Mouse (Mus musculus) intestine, embryonic 14.5 days (tissue): ENCODE results near the gene Usb1. TPM values are rescaled to one million over a fixed set of nuclear protein-coding genes. Genes with fewer than 3 reads are reported as not detected.
A peak's percentile ranks its signal among the peaks of the same experiment; 100 is the strongest.
"Not testable (repeated sequence)": the region's sequence is repeated elsewhere in the genome, so short reads cannot be mapped to it uniquely, and the experiment has no call there.

Experiments used
- ATAC-seq: fragments of 200-750 bp; cut with Nextera tagmentation; replicated peaks from 2 replicates; pipeline ENCODE4 v1.8.0; 2017; ENCODE audit warnings: low read depth, moderate number of reproducible peaks, moderate TSS enrichment, moderate library complexity; ENCODE audit not compliant: low FRiP score, low TSS enrichment
- DNase-seq: peaks from one replicate; pipeline ENCODE4 v3.0.0-alpha.2; 2018; ENCODE audit warnings: low spot score
- H3K27ac ChIP-seq: fragments of 300-500 bp; sonication (generic); 2 replicates; pipeline ENCODE4 v1.5.1; 2014; ENCODE audit warnings: low read depth, mild to moderate bottlenecking, control low read depth
- H3K27me3 ChIP-seq: fragments of 300-500 bp; sonication (generic); replicated peaks from 2 replicates; pipeline ENCODE4 v1.6.1; 2014; ENCODE audit warnings: low read length, control low read depth; ENCODE audit not compliant: control insufficient read depth, insufficient read depth
- H3K36me3 ChIP-seq: fragments of 300-500 bp; sonication (generic); 2 replicates; pipeline ENCODE4 v1.6.1; 2014; ENCODE audit warnings: low read length, control low read depth; ENCODE audit not compliant: control insufficient read depth, insufficient read depth
- H3K4me1 ChIP-seq: fragments of 300-500 bp; sonication (generic); replicated peaks from 2 replicates; pipeline ENCODE4 v1.6.1; 2014; ENCODE audit warnings: low read length, control low read depth, mixed read lengths; ENCODE audit not compliant: control insufficient read depth, insufficient read depth
- H3K4me2 ChIP-seq: fragments of 300-500 bp; sonication (generic); 2 replicates; pipeline ENCODE4 v1.6.1; 2014; ENCODE audit warnings: low read length
- H3K4me3 ChIP-seq: fragments of 300-500 bp; sonication (generic); 2 replicates; pipeline ENCODE4 v1.5.1; 2014; ENCODE audit warnings: low read depth, low read length, control low read depth, mixed read lengths
- H3K9ac ChIP-seq: fragments of 300-500 bp; sonication (generic); 2 replicates; pipeline ENCODE4 v1.6.1; 2014; ENCODE audit warnings: mild to moderate bottlenecking, low read length
- H3K9me3 ChIP-seq: fragments of 300-500 bp; sonication (generic); 2 replicates; pipeline ENCODE4 v1.6.1; 2016; ENCODE audit warnings: low read length, control low read depth; ENCODE audit not compliant: control insufficient read depth
- WGBS: fragments of 180-500 bp; shearing (Covaris S2); extraction: QIAGEN DNeasy Blood & Tissue Kit; methylation state at CpG from one replicate; pipeline ENCODE4 v1.1.7; 2014; 5-methylcytosine and 5-hydroxymethylcytosine counted together
- polyA plus RNA-seq: library from polyadenylated mRNA; unstranded; fragments of >200 nt; fragmentation: Nextera tagmentation; extraction: Ambion mirVana; gene quantifications from 2 replicates; pipeline ENCODE4 v1.2.1, GENCODE M21; 2014

Usb1 gene
- polyA plus RNA-seq, 1 experiment from 2014 or later: 39.0 TPM

DNA sequence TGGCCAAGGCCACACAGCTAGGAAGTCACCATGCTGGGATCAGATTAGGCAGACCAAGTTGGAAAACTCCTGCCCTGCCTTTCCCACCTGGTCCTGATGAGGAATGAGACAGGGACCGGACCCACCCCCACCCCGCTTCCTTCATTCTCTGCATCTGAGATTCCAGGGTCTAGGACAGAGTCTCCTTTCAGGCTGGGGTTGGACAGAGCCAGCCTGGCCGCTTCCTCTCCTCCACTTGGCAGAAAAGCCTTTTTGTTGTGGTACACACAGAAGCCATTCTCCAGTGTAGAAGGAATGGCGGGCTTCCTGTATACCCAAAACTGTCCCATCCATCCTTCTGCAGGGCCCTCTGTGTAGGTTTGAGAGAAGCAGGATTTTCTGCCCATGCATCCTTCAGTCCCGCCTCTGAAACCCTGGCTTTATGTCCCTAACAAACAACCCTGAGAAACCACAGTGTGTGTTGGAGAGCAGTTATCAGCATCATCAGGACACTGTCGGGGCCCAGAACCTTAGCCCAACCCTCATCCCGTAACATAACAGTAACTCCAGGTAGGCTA is 43.4 kb downstream of the Usb1 start:
- ATAC-seq (no peak), DNase-seq (no peak)
- no peak overlapping the region for H3K4me3 ChIP-seq
- H3K9ac ChIP-seq: no peak overlapping the region
- H3K4me2 ChIP-seq: no peak overlapping the region
- no peaks in the 10 kb centered on the region for H3K27me3 ChIP-seq
- no peaks in the 10 kb centered on the region for H3K9me3 ChIP-seq
- peaks cover 9% of the 10 kb centered on the region for H3K4me1 ChIP-seq
- H3K36me3 ChIP-seq: peaks cover 12% of the 10 kb centered on the region; the same call in 1 of the 2 replicates
- WGBS: 80% methylated on average over 7 of the region's 7 CpGs
- H3K27ac ChIP-seq: no peak overlapping the region

DNA sequence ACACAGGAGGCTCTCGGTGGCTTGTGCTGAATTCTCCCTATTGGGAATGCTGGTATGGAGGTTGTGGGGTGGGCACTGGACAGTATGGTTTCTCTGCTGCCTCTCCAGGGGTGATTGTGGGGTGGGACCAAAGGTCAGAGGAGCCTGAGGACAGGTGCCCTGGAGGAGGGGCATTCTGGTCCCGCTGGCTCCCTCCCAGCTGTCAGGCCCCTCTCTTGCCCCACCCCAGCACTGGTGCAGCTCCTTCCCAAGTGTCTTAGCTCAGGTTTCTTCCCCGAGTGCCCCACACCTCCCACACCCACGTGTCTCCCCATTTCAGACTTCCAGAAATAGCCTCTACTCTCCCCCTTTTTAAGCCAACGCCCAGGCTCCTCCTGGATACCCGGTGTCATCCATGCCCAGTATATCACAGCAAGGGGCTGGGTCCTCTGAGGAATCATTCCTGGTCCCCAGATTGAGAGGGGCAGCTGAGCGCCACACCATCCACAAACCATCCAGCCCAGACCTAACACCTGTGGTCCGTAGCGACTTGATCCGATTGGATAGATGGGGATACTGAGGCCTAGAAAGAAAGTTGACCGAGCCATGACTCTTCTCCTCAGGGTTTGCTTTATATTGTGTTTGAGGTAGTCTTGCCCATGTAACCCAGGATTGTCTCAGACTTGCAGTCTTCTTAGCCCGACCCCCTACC is 44.4 kb downstream of the Usb1 start:
- no peak overlapping the region for H3K27ac ChIP-seq
- H3K9ac ChIP-seq: no peak overlapping the region
- H3K36me3 ChIP-seq: peaks cover 6% of the 10 kb centered on the region; the same call in 1 of the 2 replicates
- no peaks in the 10 kb centered on the region for H3K9me3 ChIP-seq
- WGBS: 76% methylated on average over 12 of the region's 12 CpGs
- ATAC-seq (no peak), DNase-seq (no peak)
- peaks cover 9% of the 10 kb centered on the region for H3K4me1 ChIP-seq
- no peak overlapping the region for H3K4me2 ChIP-seq
- H3K4me3 ChIP-seq: no peak overlapping the region
- no peaks in the 10 kb centered on the region for H3K27me3 ChIP-seq

DNA sequence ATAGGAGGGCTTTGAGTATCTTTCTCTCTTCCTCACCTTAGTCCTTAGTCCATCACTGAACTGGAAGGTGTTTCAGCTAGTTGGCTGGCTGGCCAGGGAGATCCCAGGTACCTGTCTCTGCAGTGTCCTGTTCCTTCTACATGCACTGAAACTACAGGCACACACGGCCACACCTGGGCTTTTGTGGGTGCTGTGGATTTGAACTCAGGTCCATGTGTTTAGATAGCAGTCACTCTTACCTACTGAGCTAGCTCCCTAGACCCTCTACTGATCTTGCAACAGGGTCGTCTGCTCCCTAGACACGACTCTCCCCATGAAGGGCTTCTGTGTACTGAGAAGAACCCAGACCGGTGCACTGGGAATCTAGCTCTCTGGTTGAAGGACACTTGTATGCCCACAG is 45.0 kb downstream of the Usb1 start:
- no peak overlapping the region for H3K9ac ChIP-seq
- peaks cover 9% of the 10 kb centered on the region for H3K4me1 ChIP-seq
- no peak overlapping the region for H3K4me2 ChIP-seq
- DNase-seq (no peak), ATAC-seq (0 out of 2 replicates have a peak, but pooled peaks have one; percentile 9)
- WGBS: 65% methylated on average over 4 of the region's 4 CpGs
- no peaks in the 10 kb centered on the region for H3K9me3 ChIP-seq
- H3K4me3 ChIP-seq: no peak overlapping the region
- peak overlapping the region; percentile 72 for H3K27ac ChIP-seq
- H3K27me3 ChIP-seq: no peaks in the 10 kb centered on the region
- H3K36me3 ChIP-seq: peaks cover 3% of the 10 kb centered on the region; the same call in 1 of the 2 replicates

DNA sequence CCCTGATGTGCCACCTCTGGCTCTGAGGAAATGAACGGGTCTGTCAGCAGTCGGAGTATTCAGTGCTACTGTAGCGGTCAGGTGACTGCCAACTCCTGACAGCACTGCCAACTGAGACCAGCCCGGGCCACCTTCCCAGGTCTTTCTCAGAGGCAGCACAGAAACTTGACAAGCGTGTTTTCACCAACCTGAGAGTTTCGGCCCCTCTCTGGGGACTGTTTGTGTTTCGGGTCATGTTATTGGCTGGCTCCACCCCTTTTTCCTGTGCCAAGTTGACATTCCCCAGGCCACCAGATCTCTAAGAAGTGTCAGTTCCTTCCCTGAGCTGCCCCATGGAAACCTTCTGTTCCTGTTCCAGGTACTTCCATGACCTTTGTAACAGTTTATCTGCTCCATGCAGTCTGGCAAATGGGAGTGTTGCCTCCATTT is 45.8 kb downstream of the Usb1 start:
- DNase-seq (peak; percentile 71), ATAC-seq (peak; percentile 70)
- no peaks in the 10 kb centered on the region for H3K36me3 ChIP-seq
- no peaks in the 10 kb centered on the region for H3K9me3 ChIP-seq
- no peak overlapping the region for H3K4me3 ChIP-seq
- no peak overlapping the region for H3K4me2 ChIP-seq
- no peaks in the 10 kb centered on the region for H3K27me3 ChIP-seq
- H3K9ac ChIP-seq: no peak overlapping the region
- 17% methylated on average over 7 of the region's 7 CpGs for whole genome bisulfite sequencing
- H3K27ac ChIP-seq: peak overlapping the region; percentile 72
- peaks cover 9% of the 10 kb centered on the region for H3K4me1 ChIP-seq

DNA sequence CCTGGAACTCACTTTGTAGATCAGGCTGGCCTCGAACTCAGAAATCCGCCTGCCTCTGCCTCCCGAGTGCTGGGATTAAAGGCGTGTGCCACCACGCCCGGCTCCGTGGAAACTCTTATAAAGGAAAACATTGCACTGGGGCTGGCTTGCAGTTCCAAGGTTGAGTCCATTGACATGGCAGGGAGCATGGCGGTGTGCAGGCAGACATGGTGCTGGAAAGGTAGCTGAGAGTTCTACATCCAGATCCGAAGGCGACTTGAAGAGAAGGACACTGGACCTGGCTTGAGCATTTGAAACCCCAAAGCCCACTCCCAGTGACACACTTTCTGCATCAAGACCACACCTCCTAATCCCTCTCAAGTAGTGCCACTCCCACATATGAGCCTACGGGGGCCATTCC is 46.8 kb downstream of the Usb1 start:
- not testable (repeated sequence) for H3K9ac ChIP-seq, H3K27me3 ChIP-seq, H3K27ac ChIP-seq, H3K4me3 ChIP-seq, ATAC-seq, H3K4me2 ChIP-seq, H3K9me3 ChIP-seq, DNase-seq, H3K4me1 ChIP-seq, H3K36me3 ChIP-seq
- WGBS: 97% methylated on average over 11 of the region's 11 CpGs

DNA sequence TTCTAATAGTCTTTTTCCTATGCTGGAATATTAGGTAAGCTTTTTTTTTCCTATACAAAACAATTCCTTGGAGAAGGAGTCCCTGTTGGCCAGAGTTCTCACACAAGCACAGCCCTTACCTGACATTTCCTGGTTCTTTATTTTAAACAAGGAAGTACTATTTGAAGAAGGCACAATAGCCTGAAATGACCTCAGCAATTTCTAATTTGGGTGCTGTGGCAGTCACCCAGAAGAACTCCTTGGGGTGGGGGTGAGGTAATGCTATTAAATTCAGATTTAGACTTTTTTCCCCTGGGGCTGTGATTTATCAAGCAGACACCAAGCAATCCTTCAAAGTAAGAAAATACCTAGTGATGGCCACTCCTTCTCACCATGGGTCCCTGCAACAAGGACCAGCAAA is 48.9 kb downstream of the Usb1 start:
- Histone ChIP-seq H3K4me2 (no peak overlapping the region), H3K36me3 (no peaks in the 10 kb centered on the region), H3K27me3 (no peaks in the 10 kb centered on the region), H3K9me3 (no peaks in the 10 kb centered on the region; the same call in 1 of the 2 replicates), H3K27ac (no peak overlapping the region), H3K9ac (no peak overlapping the region), H3K4me3 (no peak overlapping the region), H3K4me1 (peaks cover 9% of the 10 kb centered on the region)
- ATAC-seq: no peak
- no peak for DNase-seq

DNA sequence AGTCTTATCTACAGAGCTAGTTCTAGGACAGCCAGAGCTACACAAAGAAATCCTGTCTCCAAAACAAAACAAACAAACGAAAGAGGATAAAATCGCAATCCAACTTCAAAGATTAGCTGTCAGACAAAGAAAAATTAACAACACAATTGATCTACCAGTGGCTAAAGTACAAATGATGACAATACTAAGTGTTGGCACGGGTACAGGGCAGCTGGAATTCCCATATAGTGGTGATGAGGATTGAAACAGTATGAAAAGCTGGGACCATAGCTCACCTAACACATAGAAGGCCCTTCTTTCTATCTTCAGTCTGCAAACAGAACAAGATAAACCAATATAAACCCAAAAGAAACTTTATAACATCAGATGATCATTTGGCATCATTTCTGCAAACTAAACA is 49.5 kb downstream of the Usb1 start:
- Histone ChIP-seq H3K9me3 (no peaks in the 10 kb centered on the region; the same call in 1 of the 2 replicates), H3K36me3 (no peaks in the 10 kb centered on the region), H3K4me2 (no peak overlapping the region), H3K27ac (no peak overlapping the region), H3K27me3 (no peaks in the 10 kb centered on the region), H3K4me1 (peaks cover 9% of the 10 kb centered on the region), H3K4me3 (no peak overlapping the region), H3K9ac (no peak overlapping the region)
- DNase-seq: no peak
- WGBS: 88% methylated on average over 3 of the region's 3 CpGs
- no peak for ATAC-seq

DNA sequence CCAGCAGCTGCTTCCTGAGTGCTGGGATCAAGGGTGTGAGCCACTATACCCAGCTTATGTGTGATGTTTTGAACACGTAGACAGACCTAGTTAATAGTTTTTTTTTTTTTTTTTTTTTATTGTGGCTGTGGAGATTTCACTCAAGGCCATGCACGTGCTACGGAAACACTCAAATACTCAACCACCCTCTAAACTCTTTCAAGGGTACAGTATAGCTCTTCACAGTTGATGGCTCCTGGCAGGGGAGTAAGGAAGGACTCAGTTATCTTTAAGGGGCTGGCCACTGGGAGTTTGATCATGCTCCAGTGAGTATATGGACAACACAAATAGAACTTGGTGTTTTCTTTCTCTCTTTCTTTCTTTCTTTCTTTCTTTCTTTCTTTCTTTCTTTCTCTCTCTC is 52.4 kb downstream of the Usb1 start:
- DNase-seq (no peak), ATAC-seq (no peak)
- no peak overlapping the region for H3K4me3 ChIP-seq
- H3K4me2 ChIP-seq: no peak overlapping the region
- 88% methylated on average over 3 of the region's 3 CpGs for WGBS
- H3K36me3 ChIP-seq: no peaks in the 10 kb centered on the region
- H3K27ac ChIP-seq: no peak overlapping the region
- H3K27me3 ChIP-seq: no peaks in the 10 kb centered on the region
- H3K9me3 ChIP-seq: no peaks in the 10 kb centered on the region; the same call in 1 of the 2 replicates
- no peaks in the 10 kb centered on the region for H3K4me1 ChIP-seq
- H3K9ac ChIP-seq: no peak overlapping the region

DNA sequence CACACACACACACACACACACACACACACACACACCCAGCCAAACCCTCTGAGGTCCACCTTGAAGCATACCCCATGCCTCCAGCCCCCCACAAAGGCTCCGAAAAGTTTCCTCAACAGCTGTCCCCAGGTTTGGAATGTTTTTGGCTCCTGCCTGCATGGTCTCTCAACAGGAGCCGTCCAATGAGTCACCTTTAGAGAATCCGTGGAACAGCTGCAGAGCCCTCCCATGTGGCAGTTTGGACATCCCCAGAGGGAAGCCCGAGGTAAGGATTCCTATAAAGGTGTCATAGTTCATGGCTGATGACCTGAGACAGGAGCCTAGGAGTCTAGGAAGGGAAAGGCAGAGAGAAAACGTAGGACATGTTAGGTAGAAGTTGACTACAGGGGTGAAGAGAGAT is 54.0 kb downstream of the Usb1 start:
- H3K27me3 ChIP-seq: no peaks in the 10 kb centered on the region
- H3K36me3 ChIP-seq: no peaks in the 10 kb centered on the region
- ATAC-seq (no peak), DNase-seq (no peak)
- no peaks in the 10 kb centered on the region for H3K4me1 ChIP-seq
- H3K4me2 ChIP-seq: no peak overlapping the region
- H3K4me3 ChIP-seq: no peak overlapping the region
- no peak overlapping the region for H3K27ac ChIP-seq
- no peak overlapping the region for H3K9ac ChIP-seq
- WGBS: 62% methylated on average over 5 of the region's 5 CpGs
- no peaks in the 10 kb centered on the region; the same call in 1 of the 2 replicates for H3K9me3 ChIP-seq
